Mouse (Mus musculus): ENCODE results near the gene Rnase2a.
"Not testable (repeated sequence)": the region's sequence is repeated elsewhere in the genome, so short reads cannot be mapped to it uniquely, and the experiment has no call there.

Gene Rnase2a

GRCm38 (mm10) chr14:51256041-51256440 lies at the start of gene Rnase2a:
Gene Rnase2a (minus strand): TSS chr14:51256112.
- DNase-seq (ENCODE audit: low spot score in 2 of 2), result no peak

- no peak for DNase-seq (ENCODE audit: low spot score in 2 of 2)
These were observed 35.6 kb upstream of the Rnase2a start for GRCm38 (mm10) chr14:51291505-51291904.

GRCm38 (mm10) chr14:51278515-51278914 lies 22.6 kb upstream of the Rnase2a start:
- not testable (repeated sequence) for DNase-seq (ENCODE audit: low spot score in 2 of 2)

- DNase-seq (ENCODE audit: low spot score in 2 of 2), result no peak
These were observed 12.8 kb upstream of the Rnase2a start for GRCm38 (mm10) chr14:51268677-51269076.

GRCm38 (mm10) chr14:51266113-51266512 lies 10.2 kb upstream of the Rnase2a start:
- peak; percentile 44 to 66 for DNase-seq (ENCODE audit: low spot score in 2 of 2)

GRCm38 (mm10) chr14:51265667-51266066 lies 9.8 kb upstream of the Rnase2a start:
- no peak for DNase-seq (ENCODE audit: low spot score in 2 of 2)

- DNase-seq (ENCODE audit: low spot score in 2 of 2), result no peak
These were observed 6.5 kb upstream of the Rnase2a start for GRCm38 (mm10) chr14:51262397-51262796.

- no peak for DNase-seq (ENCODE audit: low spot score in 2 of 2)
These were observed 3.8 kb upstream of the Rnase2a start for GRCm38 (mm10) chr14:51259741-51260140.

GRCm38 (mm10) chr14:51253569-51253968 lies 2.3 kb downstream of the Rnase2a start:
- peak in 1 of 2 experiments; percentile 36 for DNase-seq (ENCODE audit: low spot score in 2 of 2)

GRCm38 (mm10) chr14:51252206-51252605 lies 3.7 kb downstream of the Rnase2a start:
- DNase-seq (ENCODE audit: low spot score in 2 of 2), result not testable (repeated sequence)

GRCm38 (mm10) chr14:51250348-51250747 lies 5.6 kb downstream of the Rnase2a start:
- DNase-seq (ENCODE audit: low spot score in 2 of 2), result no peak

- DNase-seq (ENCODE audit: low spot score in 2 of 2), result no peak
These were observed 8.2 kb downstream of the Rnase2a start for GRCm38 (mm10) chr14:51247736-51248135.

GRCm38 (mm10) chr14:51240899-51241298 lies 15.0 kb downstream of the Rnase2a start:
- peak in 1 of 2 experiments; percentile 32 for DNase-seq (ENCODE audit: low spot score in 2 of 2)

GRCm38 (mm10) chr14:51237488-51237887 lies 18.4 kb downstream of the Rnase2a start:
- DNase-seq (ENCODE audit: low spot score in 2 of 2), result not testable (repeated sequence)

GRCm38 (mm10) chr14:51229657-51230056 lies 26.3 kb downstream of the Rnase2a start:
- not testable (repeated sequence) for DNase-seq (ENCODE audit: low spot score in 2 of 2)

- not testable (repeated sequence) for DNase-seq (ENCODE audit: low spot score in 2 of 2)
These were observed 35.8 kb downstream of the Rnase2a start for GRCm38 (mm10) chr14:51220075-51220474.

Data from heart, adult 9 months (tissue).